8 mouse cellular contexts compared by ENCODE assay signal in genomic region chr2:26910124-26910993, GRCm38 (mm10). TPM values are rescaled to one million over a fixed set of nuclear protein-coding genes. Genes with fewer than 3 reads are reported as not detected.
DNase-seq lines count a peak whose midpoint lies in the region; ATAC-seq lines count a peak whose summit lies in the region.

Gene Med22, minus strand, starts transcription at chr2:26910677.
Gene Rpl7a, plus strand, starts transcription at chr2:26910764.

- under 1% methylated on average over 73 of the region's 74 CpGs for WGBS in hindbrain, embryonic 12.5 days

- peak; percentile 99 for DNase-seq in Muller cell, postnatal 12 days (ENCODE audit: inconsistent ontology term)
- DNase-seq in cerebellum, adult 9-11 months = peak; percentile 99
- peak; percentile 99 to 100 for DNase-seq in frontal cortex, postnatal 10 days (ENCODE audit: low spot score in 2 of 2)
- DNase-seq in layer of hippocampus, postnatal 14 days (ENCODE audit: low spot score in 2 of 2) = peak; percentile 100
- DNase-seq in lung, postnatal 14 days = peak; percentile 100
- DNase-seq in retina, adult 2 months (ENCODE audit: low read depth, low spot score) = peak; percentile 98
- DNase-seq in thymus, postnatal 36 days = peak; percentile 99 to 100

- no peaks in the 10 kb centered on the region for H3K9me3 ChIP-seq in hindbrain, embryonic 12.5 days (replicated peaks)

- H3K4me3 ChIP-seq in hindbrain, embryonic 12.5 days = peak within 1 kb of the TSS; percentile 90

- peaks cover 41% of the 10 kb centered on the region for H3K4me1 ChIP-seq in hindbrain, embryonic 12.5 days

- peak within 1 kb of the TSS; percentile 97 for H3K9ac ChIP-seq in hindbrain, embryonic 12.5 days

- ATAC-seq in hindbrain, embryonic 12.5 days (ENCODE audit: low FRiP score) = peak; percentile 92

- H3K4me2 ChIP-seq in hindbrain, embryonic 12.5 days (replicated peaks) = peak within 1 kb of the TSS; percentile 100

- peaks cover 61% of the 10 kb centered on the region for H3K36me3 ChIP-seq in hindbrain, embryonic 12.5 days

- H3K27ac ChIP-seq in hindbrain, embryonic 12.5 days = peak within 1 kb of the TSS; percentile 89

- H3K27me3 ChIP-seq in hindbrain, embryonic 12.5 days = no peaks in the 10 kb centered on the region

RNA-seq across cellular contexts. Expression of gene Med22, which starts in this region (rescaled TPM):
- polyA plus RNA-seq in hindbrain, embryonic 12.5 days (2016; fragmentation: Nextera tagmentation; extraction: Ambion mirVana) = 107 and 116 TPM in 2 replicates
- 10 to 100 TPM; 42.9 to 46.5 TPM for total RNA-seq in layer of hippocampus, postnatal 14 days (2021)

RNA-seq across cellular contexts. Expression of gene Rpl7a, which starts in this region (rescaled TPM):
- polyA plus RNA-seq in hindbrain, embryonic 12.5 days (2016; fragmentation: Nextera tagmentation; extraction: Ambion mirVana) = 461 and 470 TPM in 2 replicates
- 100 to 1,000 TPM; 274 to 302 TPM for total RNA-seq in layer of hippocampus, postnatal 14 days (2021)

Comparison
In these comparisons a context has a peak if more than half of its experiments do, and no peak if none do; other contexts are left out.
1. Peak in every context shown above with its lines: DNase-seq, ATAC-seq, H3K4me3 ChIP-seq and H3K27ac ChIP-seq.